Comparison of ENCODE assay signal across 11 mouse cellular contexts in genomic region chr17:84143219-84143844, GRCm38 (mm10). TPM values are rescaled to one million over a fixed set of nuclear protein-coding genes. Genes with fewer than 3 reads are reported as not detected.
A peak's percentile ranks its signal among the peaks of the same experiment; 100 is the strongest.
DNase-seq lines count a peak whose midpoint lies in the region; ATAC-seq lines count a peak whose summit lies in the region.
"Had no signal": no experiment of that assay in that cellular context is flagged by ENCODE, and none has a peak within 500 bp of the region (broad histone marks: within the 10 kb centered on the region; RNA-seq: fewer than 3 reads in every experiment).

No protein-coding gene starts in this region.

- peak overlapping the region; percentile 51 for H3K27ac ChIP-seq in forebrain, embryonic 10.5 days
- no peak overlapping the region for H3K27ac ChIP-seq in forebrain, embryonic 11.5 days (ENCODE audit: low read depth, low read length)
- H3K27ac ChIP-seq in liver, embryonic 16.5 days (ENCODE audit: low read length) = no peak overlapping the region
- H3K27ac ChIP-seq: forebrain, embryonic 12.5 days; neural tube, embryonic 13.5 days had no signal

- no peak overlapping the region for H3K4me3 ChIP-seq in forebrain, embryonic 10.5 days
- H3K4me3 ChIP-seq in forebrain, embryonic 11.5 days (ENCODE audit: low read depth, low read length) = no peak overlapping the region
- no peak overlapping the region for H3K4me3 ChIP-seq in liver, embryonic 16.5 days (ENCODE audit: low read depth, low read length)
- H3K4me3 ChIP-seq: forebrain, embryonic 12.5 days; neural tube, embryonic 13.5 days had no signal

- no peak for DNase-seq in forebrain, embryonic 10.5 days (ENCODE audit: extremely low spot score, low spot score)
- DNase-seq in forebrain, embryonic 11.5 days (ENCODE audit: low spot score) = no peak
- peak; percentile 66 to 68 for DNase-seq in spleen, adult 18-20 months
- DNase-seq in spleen, adult 12 weeks (ENCODE audit: low spot score) = no peak
- peak; percentile 67 for DNase-seq in kidney, postnatal 10 days
- no peak for DNase-seq in adrenal gland, adult 2 months
- DNase-seq in layer of hippocampus, adult 18-20 months (ENCODE audit: low spot score in 2 of 2) = no peak
- DNase-seq: cerebellum, postnatal 25 days had no signal

- 66% methylated on average over 12 of the region's 12 CpGs for WGBS in forebrain, embryonic 10.5 days
- WGBS in forebrain, embryonic 11.5 days = 64% methylated on average over 12 of the region's 12 CpGs
- 44% methylated on average over 12 of the region's 12 CpGs for WGBS in liver, embryonic 16.5 days (ENCODE audit: insufficient replicate concordance)

- ATAC-seq in forebrain, embryonic 11.5 days (replicated peaks; ENCODE audit: low FRiP score) = no peak
- ATAC-seq in liver, embryonic 16.5 days (ENCODE audit: low read depth) = no peak

- H3K27me3 ChIP-seq in forebrain, embryonic 10.5 days (ENCODE audit: poor library complexity, severe bottlenecking) = peaks cover 41% of the 10 kb centered on the region
- no peaks in the 10 kb centered on the region; the same call in 1 of the 2 replicates for H3K27me3 ChIP-seq in forebrain, embryonic 11.5 days (ENCODE audit: control insufficient read depth, insufficient read depth, low read length)
- H3K27me3 ChIP-seq in liver, embryonic 16.5 days (ENCODE audit: control insufficient read depth, insufficient read depth, low read depth, low read length) = no peaks in the 10 kb centered on the region
- H3K27me3 ChIP-seq: neural tube, embryonic 13.5 days had no signal

- peaks cover 62% of the 10 kb centered on the region for H3K4me1 ChIP-seq in forebrain, embryonic 10.5 days
- peaks cover 12% of the 10 kb centered on the region for H3K4me1 ChIP-seq in forebrain, embryonic 11.5 days (replicated peaks; ENCODE audit: control insufficient read depth, insufficient read depth, low read length)
- H3K4me1 ChIP-seq in liver, embryonic 16.5 days (ENCODE audit: control insufficient read depth, low read depth, low read length) = peaks cover 80% of the 10 kb centered on the region

- H3K36me3 ChIP-seq in forebrain, embryonic 10.5 days (replicated peaks) = no peaks in the 10 kb centered on the region
- no peaks in the 10 kb centered on the region for H3K36me3 ChIP-seq in forebrain, embryonic 11.5 days (ENCODE audit: control insufficient read depth, insufficient read depth, low read length)
- no peaks in the 10 kb centered on the region for H3K36me3 ChIP-seq in liver, embryonic 16.5 days (ENCODE audit: control insufficient read depth, insufficient read depth)
- H3K36me3 ChIP-seq: forebrain, embryonic 12.5 days; neural tube, embryonic 13.5 days had no signal

- no peak overlapping the region for H3K4me2 ChIP-seq in forebrain, embryonic 11.5 days (ENCODE audit: low read depth, low read length, severe bottlenecking)
- no peak overlapping the region for H3K4me2 ChIP-seq in liver, embryonic 16.5 days (ENCODE audit: low read depth, low read length)
- H3K4me2 ChIP-seq: forebrain, embryonic 12.5 days; neural tube, embryonic 13.5 days had no signal

- no peaks in the 10 kb centered on the region for H3K9me3 ChIP-seq in forebrain, embryonic 10.5 days
- H3K9me3 ChIP-seq in forebrain, embryonic 11.5 days (ENCODE audit: control insufficient read depth, low read length) = no peaks in the 10 kb centered on the region
- no peaks in the 10 kb centered on the region for H3K9me3 ChIP-seq in liver, embryonic 16.5 days (replicated peaks; ENCODE audit: control insufficient read depth, low read length)
- H3K9me3 ChIP-seq: forebrain, embryonic 12.5 days; neural tube, embryonic 13.5 days had no signal

- no peak overlapping the region for H3K9ac ChIP-seq in forebrain, embryonic 11.5 days (ENCODE audit: low read length)
- 0 out of 2 replicates have a peak overlapping the region, but pooled peaks have one; percentile 17 for H3K9ac ChIP-seq in liver, embryonic 16.5 days (ENCODE audit: low read depth, low read length)
- H3K9ac ChIP-seq: forebrain, embryonic 12.5 days; neural tube, embryonic 13.5 days had no signal

RNA-seq across cellular contexts. Expression of gene Zfp36l2, which starts 44.4 kb away (rescaled TPM):
- polyA plus RNA-seq in forebrain, embryonic 10.5 days (2016; fragmentation: Nextera tagmentation; extraction: Ambion mirVana) = 8.1 and 8.9 TPM in 2 replicates
- polyA plus RNA-seq in forebrain, embryonic 11.5 days (2014; fragmentation: Nextera tagmentation; extraction: Ambion mirVana) = 11.9 and 15.3 TPM in 2 replicates
- 4.6 and 4.7 TPM in 2 replicates for polyA plus RNA-seq in liver, embryonic 16.5 days (2015; fragmentation: Nextera tagmentation; extraction: Ambion mirVana)
- 10 to 100 TPM; 53.6 to 87.6 TPM for total RNA-seq in adrenal gland, adult 2 months (2021)
- 159 and 170 TPM in 2 replicates for polyA plus RNA-seq in adrenal gland, adult 2 months (2012; rRNA removed)
- total RNA-seq in layer of hippocampus, adult 18-20 months (2021) = 10 to 100 TPM; 22.0 to 32.5 TPM

Comparison
In these comparisons a context has a peak if more than half of its experiments do, and no peak if none do; other contexts are left out.
1. DNase-seq: peak in spleen, adult 18-20 months (2 of 2) and kidney, postnatal 10 days (single experiment); none in forebrain, embryonic 10.5 days (single experiment), forebrain, embryonic 11.5 days (single experiment), spleen, adult 12 weeks (single experiment), adrenal gland, adult 2 months (single experiment) and layer of hippocampus, adult 18-20 months (0 of 2).